Mouse (Mus musculus): ENCODE data around the gene Mdm1. TPM values are rescaled to one million over a fixed set of nuclear protein-coding genes. Genes with fewer than 3 reads are reported as not detected.

The Mdm1 gene
- polyA plus RNA-seq (2015; fragmentation: Nextera tagmentation; extraction: Ambion mirVana), result 42.8 and 44.5 TPM in 2 replicates

DNA sequence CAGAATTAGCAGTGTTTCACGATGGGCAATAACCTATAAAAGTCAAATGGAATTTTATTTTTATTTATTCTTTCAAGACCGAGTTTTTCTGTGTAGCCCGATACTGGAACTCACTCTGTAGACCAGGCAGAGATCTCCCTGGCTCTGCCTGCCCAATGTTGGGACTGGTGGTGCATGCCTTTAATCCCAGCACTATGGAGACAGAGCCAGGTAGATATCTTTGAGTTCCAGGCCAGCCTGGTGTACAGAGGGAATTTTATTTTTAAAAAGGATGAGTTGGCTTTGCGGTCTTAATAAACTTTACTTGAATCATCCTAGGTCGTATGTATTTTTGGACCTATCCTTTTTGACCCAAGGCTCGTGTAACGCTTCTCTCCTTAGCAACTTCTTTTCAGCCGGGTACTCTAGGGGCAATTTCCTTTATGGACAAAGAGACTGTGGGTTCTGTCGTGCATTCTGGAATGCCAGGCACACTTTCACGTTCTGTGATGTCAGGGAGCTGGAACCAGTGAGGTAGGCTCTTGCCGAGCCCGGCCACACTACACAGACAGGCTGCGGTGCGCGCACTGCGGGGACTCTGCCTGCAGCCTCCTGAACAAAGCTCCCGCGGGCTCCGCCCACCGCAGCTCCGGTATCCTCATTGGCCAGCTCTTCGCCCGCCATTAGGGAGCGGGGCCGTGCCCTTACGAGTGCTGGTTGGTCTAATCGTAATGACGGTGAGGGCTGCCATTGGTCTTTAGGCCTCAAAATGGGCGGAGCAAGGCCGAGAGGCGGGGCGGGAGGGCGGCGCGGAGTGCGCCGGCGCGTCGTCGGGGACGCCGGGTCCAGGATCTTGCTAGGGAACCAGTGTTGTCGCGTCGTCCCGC lies at the start of gene Mdm1:
Mdm1 (plus strand) TSS at position 794 of the 866 bp plus-strand sequence.
- 4% methylated on average over 47 of the region's 47 CpGs for whole genome bisulfite sequencing
- Histone ChIP-seq H3K4me3 (ENCODE audit: low read length) (peak within 1 kb of the TSS; percentile 89), H3K27me3 (ENCODE audit: control insufficient read depth, insufficient read depth, low read depth, low read length) (no peaks in the 10 kb centered on the region), H3K36me3 (ENCODE audit: control insufficient read depth, insufficient read depth, low read length) (no peaks in the 10 kb centered on the region; the same call in 1 of the 2 replicates), H3K9me3 (ENCODE audit: control insufficient read depth, low read length) (no peaks in the 10 kb centered on the region), H3K4me2 (ENCODE audit: low read depth, low read length) (peak within 1 kb of the TSS; percentile 86), H3K9ac (ENCODE audit: low read length) (peak within 1 kb of the TSS; percentile 82), H3K4me1 (replicated peaks; ENCODE audit: control insufficient read depth, insufficient read depth, low read length) (peaks cover 9% of the 10 kb centered on the region), H3K27ac (ENCODE audit: low read length) (peak within 1 kb of the TSS; percentile 49)
- peak; percentile 100 for ATAC-seq (ENCODE audit: low read depth)

DNA sequence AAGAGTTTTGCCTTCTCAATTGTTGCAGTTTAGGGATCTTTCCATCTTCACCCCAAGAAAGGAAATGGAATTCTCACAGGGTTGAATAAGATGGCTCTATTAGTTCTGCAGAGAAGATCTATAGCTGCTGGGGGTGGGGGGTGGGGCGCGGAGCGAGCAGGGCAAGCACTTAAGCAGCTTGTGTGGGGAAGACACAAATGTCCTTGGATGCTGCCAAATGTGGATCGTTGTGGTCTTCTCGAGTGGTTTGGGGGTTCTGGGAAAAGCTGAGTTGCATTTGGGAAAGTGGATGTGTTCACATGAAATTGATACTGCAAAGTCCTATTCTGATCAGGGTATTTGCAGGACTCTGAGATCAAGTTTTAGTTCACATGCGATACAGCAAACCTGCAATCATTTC lies 48.9 kb upstream of the Mdm1 start:
- Histone ChIP-seq H3K4me2 (ENCODE audit: low read depth, low read length) (no peak overlapping the region), H3K4me1 (replicated peaks; ENCODE audit: control insufficient read depth, insufficient read depth, low read length) (no peaks in the 10 kb centered on the region), H3K4me3 (ENCODE audit: low read length) (no peak overlapping the region), H3K27ac (ENCODE audit: low read length) (no peak overlapping the region), H3K9ac (ENCODE audit: low read length) (no peak overlapping the region), H3K36me3 (ENCODE audit: control insufficient read depth, insufficient read depth, low read length) (no peaks in the 10 kb centered on the region), H3K27me3 (ENCODE audit: control insufficient read depth, insufficient read depth, low read depth, low read length) (no peaks in the 10 kb centered on the region), H3K9me3 (ENCODE audit: control insufficient read depth, low read length) (no peaks in the 10 kb centered on the region)
- no peak for ATAC-seq (ENCODE audit: low read depth)
- WGBS, result 81% methylated on average over 6 of the region's 6 CpGs

DNA sequence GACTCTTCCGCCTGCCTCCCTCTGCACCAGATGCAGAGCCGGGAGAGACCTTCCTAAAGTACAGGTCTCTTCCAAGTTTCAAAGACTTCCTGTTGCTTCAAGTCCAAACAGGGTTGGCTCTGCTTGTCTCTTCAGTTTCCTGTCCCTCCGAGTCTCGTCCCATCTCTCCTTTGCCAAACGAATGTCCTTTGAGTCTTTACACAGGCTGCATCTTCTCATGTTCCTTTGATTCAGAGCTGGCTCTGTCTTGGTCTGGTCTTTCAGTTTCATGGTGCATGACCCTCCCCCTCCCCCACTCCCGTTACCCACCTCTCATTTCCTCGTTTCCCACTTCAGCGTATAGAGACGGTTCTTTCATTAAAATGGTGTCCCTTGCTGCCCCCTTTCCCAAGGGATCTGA lies 47.9 kb upstream of the Mdm1 start:
- no peak overlapping the region for H3K4me2 ChIP-seq (ENCODE audit: low read depth, low read length)
- no peak overlapping the region for H3K4me3 ChIP-seq (ENCODE audit: low read length)
- no peak overlapping the region for H3K27ac ChIP-seq (ENCODE audit: low read length)
- no peaks in the 10 kb centered on the region for H3K9me3 ChIP-seq (ENCODE audit: control insufficient read depth, low read length)
- no peaks in the 10 kb centered on the region for H3K36me3 ChIP-seq (ENCODE audit: control insufficient read depth, insufficient read depth, low read length)
- no peaks in the 10 kb centered on the region for H3K4me1 ChIP-seq (replicated peaks; ENCODE audit: control insufficient read depth, insufficient read depth, low read length)
- H3K27me3 ChIP-seq (ENCODE audit: control insufficient read depth, insufficient read depth, low read depth, low read length), result no peaks in the 10 kb centered on the region
- 41% methylated on average over 9 of the region's 9 CpGs for WGBS
- ATAC-seq (ENCODE audit: low read depth), result no peak
- no peak overlapping the region for H3K9ac ChIP-seq (ENCODE audit: low read length)

DNA sequence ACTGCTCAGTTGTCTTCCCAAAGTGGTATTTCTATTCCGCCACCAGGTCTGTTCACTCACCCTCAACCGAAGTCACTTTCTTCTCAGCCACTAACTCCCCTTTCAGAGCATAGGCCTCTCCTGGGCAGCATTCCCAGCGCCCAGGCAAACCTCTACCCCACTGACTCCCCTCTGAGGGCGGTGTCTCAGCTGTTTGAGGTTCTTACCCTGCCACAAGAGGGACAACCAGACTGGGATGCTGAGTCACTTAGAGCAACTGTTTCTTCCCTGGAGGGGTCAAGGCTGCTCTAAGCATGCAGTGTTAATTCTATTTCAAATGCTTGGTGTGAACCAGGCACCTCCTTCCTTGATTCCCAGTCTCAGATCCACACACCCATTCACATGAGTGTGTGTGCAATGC lies 46.8 kb upstream of the Mdm1 start:
- H3K36me3 ChIP-seq (ENCODE audit: control insufficient read depth, insufficient read depth, low read length), result no peaks in the 10 kb centered on the region
- no peak overlapping the region for H3K9ac ChIP-seq (ENCODE audit: low read length)
- no peak overlapping the region for H3K4me2 ChIP-seq (ENCODE audit: low read depth, low read length)
- H3K4me3 ChIP-seq (ENCODE audit: low read length), result no peak overlapping the region
- WGBS, result 85% methylated on average over 4 of the region's 4 CpGs
- no peaks in the 10 kb centered on the region for H3K4me1 ChIP-seq (replicated peaks; ENCODE audit: control insufficient read depth, insufficient read depth, low read length)
- H3K27ac ChIP-seq (ENCODE audit: low read length), result no peak overlapping the region
- no peak for ATAC-seq (ENCODE audit: low read depth)
- no peaks in the 10 kb centered on the region for H3K27me3 ChIP-seq (ENCODE audit: control insufficient read depth, insufficient read depth, low read depth, low read length)
- H3K9me3 ChIP-seq (ENCODE audit: control insufficient read depth, low read length), result no peaks in the 10 kb centered on the region

DNA sequence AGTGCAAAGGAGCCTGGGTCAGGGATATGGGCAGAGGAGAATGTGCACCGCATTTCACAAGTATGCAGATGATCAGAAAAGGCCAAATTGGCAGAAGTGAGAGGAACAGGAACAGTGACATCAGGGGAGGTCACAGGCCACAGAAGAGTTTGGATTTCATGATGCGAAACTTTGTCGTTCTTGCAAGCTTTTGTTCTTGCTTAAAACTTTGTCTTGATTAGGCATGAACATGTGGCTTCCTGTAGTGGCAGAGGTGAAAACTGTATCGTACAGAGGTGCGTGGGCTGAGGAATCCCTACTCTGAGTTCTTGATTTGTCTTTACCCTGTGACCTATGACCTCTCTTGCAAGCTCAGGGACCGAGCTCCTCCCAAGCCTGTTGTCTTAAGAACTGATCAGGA lies 45.4 kb upstream of the Mdm1 start:
- WGBS, result 84% methylated on average over 6 of the region's 6 CpGs
- Histone ChIP-seq H3K9me3 (ENCODE audit: control insufficient read depth, low read length) (no peaks in the 10 kb centered on the region), H3K4me2 (ENCODE audit: low read depth, low read length) (no peak overlapping the region), H3K4me1 (replicated peaks; ENCODE audit: control insufficient read depth, insufficient read depth, low read length) (no peaks in the 10 kb centered on the region), H3K9ac (ENCODE audit: low read length) (no peak overlapping the region), H3K4me3 (ENCODE audit: low read length) (no peak overlapping the region), H3K27ac (ENCODE audit: low read length) (no peak overlapping the region), H3K27me3 (ENCODE audit: control insufficient read depth, insufficient read depth, low read depth, low read length) (no peaks in the 10 kb centered on the region), H3K36me3 (ENCODE audit: control insufficient read depth, insufficient read depth, low read length) (no peaks in the 10 kb centered on the region)
- ATAC-seq (ENCODE audit: low read depth), result no peak

DNA sequence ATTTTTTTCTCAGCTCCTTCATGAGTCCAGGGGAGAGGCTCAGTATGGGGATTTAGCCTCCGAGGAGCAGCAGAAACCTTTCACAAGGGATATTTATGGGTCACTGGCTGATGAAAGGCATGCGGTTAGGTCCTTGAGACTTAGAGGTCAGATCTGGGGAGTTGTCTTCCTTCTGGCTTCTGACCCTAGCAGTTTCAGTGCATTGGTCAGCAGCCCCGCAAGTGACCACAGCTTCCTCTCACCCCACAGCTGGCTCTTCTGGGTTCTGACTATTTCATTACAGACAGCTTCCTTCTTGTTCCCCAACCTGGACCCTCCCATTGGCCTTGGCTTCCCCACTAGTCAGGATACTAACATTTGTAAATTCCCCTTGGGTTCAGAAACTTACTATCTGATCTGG lies 43.7 kb upstream of the Mdm1 start:
- no peak overlapping the region for H3K9ac ChIP-seq (ENCODE audit: low read length)
- H3K27me3 ChIP-seq (ENCODE audit: control insufficient read depth, insufficient read depth, low read depth, low read length), result no peaks in the 10 kb centered on the region
- no peak overlapping the region for H3K4me2 ChIP-seq (ENCODE audit: low read depth, low read length)
- no peak overlapping the region for H3K4me3 ChIP-seq (ENCODE audit: low read length)
- no peaks in the 10 kb centered on the region for H3K9me3 ChIP-seq (ENCODE audit: control insufficient read depth, low read length)
- 77% methylated on average over 3 of the region's 3 CpGs for WGBS
- H3K27ac ChIP-seq (ENCODE audit: low read length), result no peak overlapping the region
- H3K4me1 ChIP-seq (replicated peaks; ENCODE audit: control insufficient read depth, insufficient read depth, low read length), result no peaks in the 10 kb centered on the region
- no peaks in the 10 kb centered on the region for H3K36me3 ChIP-seq (ENCODE audit: control insufficient read depth, insufficient read depth, low read length)
- no peak for ATAC-seq (ENCODE audit: low read depth)

DNA sequence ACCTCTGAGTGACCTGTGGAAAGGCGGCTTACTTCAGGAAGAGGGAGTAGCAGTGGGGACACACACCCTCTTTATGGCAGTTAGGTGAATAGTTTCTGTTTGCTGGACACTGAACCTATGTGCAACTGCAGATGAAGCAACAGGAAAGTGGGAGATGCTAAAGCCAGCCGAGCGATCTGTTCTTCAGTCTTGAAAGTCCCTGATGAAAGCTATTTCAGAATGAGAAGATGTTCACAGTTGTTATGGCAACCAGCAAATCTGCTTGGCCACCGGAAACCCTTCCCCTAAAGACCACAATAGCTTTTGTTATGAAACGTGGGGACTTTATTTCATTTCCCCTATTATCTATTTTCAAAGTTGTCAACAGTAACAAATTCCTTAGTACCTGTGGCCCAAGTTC lies 41.0 kb upstream of the Mdm1 start:
- ATAC-seq (ENCODE audit: low read depth), result no peak
- H3K27me3 ChIP-seq (ENCODE audit: control insufficient read depth, insufficient read depth, low read depth, low read length), result no peaks in the 10 kb centered on the region

DNA sequence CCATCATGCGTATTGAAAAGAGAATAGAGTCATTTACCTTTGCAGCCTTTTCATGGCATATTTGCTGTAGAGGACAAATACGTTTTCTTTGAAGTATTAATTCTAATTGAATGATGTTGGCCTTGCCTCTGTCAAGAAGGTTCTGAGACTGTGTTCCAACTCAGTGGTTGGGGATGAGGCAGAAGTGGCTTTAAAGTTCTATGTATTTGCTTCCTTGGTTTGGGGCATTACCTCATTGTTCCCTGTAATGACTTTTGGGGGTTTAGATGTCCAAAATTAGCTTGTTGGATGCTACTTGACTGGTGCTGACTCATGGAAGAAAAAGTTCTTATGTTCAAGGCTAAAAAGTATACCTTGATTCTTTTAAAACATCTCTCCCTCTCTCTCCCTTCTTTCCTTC lies 40.6 kb upstream of the Mdm1 start:
- 78% methylated on average over 2 of the region's 2 CpGs for WGBS
- no peak overlapping the region for H3K4me3 ChIP-seq (ENCODE audit: low read length)

More for the DNA sequence above, 41.0 kb upstream of the Mdm1 start:
- no peak overlapping the region for H3K4me3 ChIP-seq (ENCODE audit: low read length)
- 0 out of 2 replicates have a peak, but pooled peaks cover 2% of the 10 kb centered on the region for H3K4me1 ChIP-seq (replicated peaks; ENCODE audit: control insufficient read depth, insufficient read depth, low read length)
- H3K4me2 ChIP-seq (ENCODE audit: low read depth, low read length), result no peak overlapping the region
- no peaks in the 10 kb centered on the region for H3K9me3 ChIP-seq (ENCODE audit: control insufficient read depth, low read length)
- 69% methylated on average over 5 of the region's 5 CpGs for WGBS
- H3K27ac ChIP-seq (ENCODE audit: low read length), result no peak overlapping the region
- H3K9ac ChIP-seq (ENCODE audit: low read length), result no peak overlapping the region
- H3K36me3 ChIP-seq (ENCODE audit: control insufficient read depth, insufficient read depth, low read length), result no peaks in the 10 kb centered on the region

DNA sequence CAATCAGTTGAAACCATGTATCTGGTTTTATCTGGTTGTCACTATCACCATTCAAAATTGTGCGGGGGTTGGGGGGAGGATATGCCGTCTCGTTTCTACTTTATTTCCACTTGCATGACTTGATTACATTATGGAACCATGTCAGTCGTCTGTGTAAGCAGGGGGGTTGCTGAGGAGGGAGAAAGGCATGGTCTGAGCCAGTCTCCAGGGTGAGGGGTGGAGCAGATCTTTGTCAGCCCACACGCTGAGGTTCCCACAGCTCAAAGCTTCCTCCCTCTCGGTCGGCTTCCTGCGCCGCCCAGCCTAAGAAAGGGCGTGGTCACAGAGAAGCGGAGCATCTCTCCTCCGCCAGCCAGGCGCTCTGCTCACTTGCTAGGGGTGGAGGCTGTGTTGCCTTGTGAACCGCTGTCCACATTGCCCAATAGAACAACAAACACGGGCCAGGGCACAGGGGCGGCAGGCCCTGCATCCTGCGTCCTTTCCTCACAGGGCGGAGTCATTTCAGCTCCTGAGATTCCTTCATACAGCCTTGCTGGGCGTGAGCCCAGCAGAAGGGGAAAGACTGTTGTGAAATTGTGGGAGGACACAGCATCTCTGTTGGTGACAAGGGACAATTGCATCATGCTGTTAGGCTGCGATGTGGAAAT lies 38.5 kb upstream of the Mdm1 start:
- WGBS, result under 1% methylated on average over 20 of the region's 20 CpGs

More for the DNA sequence above, 40.6 kb upstream of the Mdm1 start:
- Histone ChIP-seq H3K9me3 (ENCODE audit: control insufficient read depth, low read length) (no peaks in the 10 kb centered on the region), H3K36me3 (ENCODE audit: control insufficient read depth, insufficient read depth, low read length) (no peaks in the 10 kb centered on the region), H3K27ac (ENCODE audit: low read length) (no peak overlapping the region), H3K27me3 (ENCODE audit: control insufficient read depth, insufficient read depth, low read depth, low read length) (no peaks in the 10 kb centered on the region; the same call in 1 of the 2 replicates), H3K9ac (ENCODE audit: low read length) (no peak overlapping the region), H3K4me1 (replicated peaks; ENCODE audit: control insufficient read depth, insufficient read depth, low read length) (0 out of 2 replicates have a peak, but pooled peaks cover 2% of the 10 kb centered on the region), H3K4me2 (ENCODE audit: low read depth, low read length) (no peak overlapping the region)
- ATAC-seq (ENCODE audit: low read depth), result no peak

More for the DNA sequence above, 38.5 kb upstream of the Mdm1 start:
- H3K27me3 ChIP-seq (ENCODE audit: control insufficient read depth, insufficient read depth, low read depth, low read length), result no peaks in the 10 kb centered on the region; the same call in 1 of the 2 replicates
- peak overlapping the region; percentile 58 for H3K9ac ChIP-seq (ENCODE audit: low read length)
- peak overlapping the region; percentile 74 for H3K4me2 ChIP-seq (ENCODE audit: low read depth, low read length)
- H3K27ac ChIP-seq (ENCODE audit: low read length), result peak overlapping the region; percentile 82
- H3K36me3 ChIP-seq (ENCODE audit: control insufficient read depth, insufficient read depth, low read length), result no peaks in the 10 kb centered on the region
- peak; percentile 97 for ATAC-seq (ENCODE audit: low read depth)
- H3K4me3 ChIP-seq (ENCODE audit: low read length), result peak overlapping the region; percentile 49
- 0 out of 2 replicates have a peak, but pooled peaks cover 2% of the 10 kb centered on the region for H3K4me1 ChIP-seq (replicated peaks; ENCODE audit: control insufficient read depth, insufficient read depth, low read length)
- H3K9me3 ChIP-seq (ENCODE audit: control insufficient read depth, low read length), result no peaks in the 10 kb centered on the region

Measured in lung, embryonic 16.5 days (tissue).